Mouse (Mus musculus): ENCODE results near the gene Akap2. TPM values are rescaled to one million over a fixed set of nuclear protein-coding genes. Genes with fewer than 3 reads are reported as not detected.

The Akap2 gene
- total and polyA plus RNA-seq, 3 experiments, result 1.7 to 7.2 TPM; not detected in 1

- H3K4me3 ChIP-seq (ENCODE audit: control insufficient read depth in 1 of 2, insufficient read depth in 1 of 2, low read depth in 2 of 2, low read length in 2 of 2), result no peak overlapping the region
- TF ChIP-seq ZNF384 (IDR thresholded peaks at IDR 0.05; ENCODE audit: low read depth, low read length) (no peak), TAL1 (IDR thresholded peaks at IDR 0.05; ENCODE audit: low read length) (no peak), POLR2AphosphoS5 (IDR thresholded peaks at IDR 0.05; ENCODE audit: borderline replicate concordance, low read depth, low read length) (no peak), MAX (IDR thresholded peaks at IDR 0.05; ENCODE audit: low read length) (no peak), ZKSCAN1 (IDR thresholded peaks at IDR 0.05; ENCODE audit: low read depth, low read length) (no peak), RCOR1 (IDR thresholded peaks at IDR 0.05; ENCODE audit: low read depth, low read length) (no peak), ZC3H11A (IDR thresholded peaks at IDR 0.05; ENCODE audit: low read depth, low read length) (no peak), HCFC1 (IDR thresholded peaks at IDR 0.05; ENCODE audit: low read depth, low read length) (no peak), BHLHE40 (IDR thresholded peaks at IDR 0.05; ENCODE audit: borderline replicate concordance, low read depth, low read length) (no peak)
Measured at GRCm38 (mm10) chr4:57704575-57704974, 12.9 kb upstream of the Akap2 start.

GRCm38 (mm10) chr4:57715849-57716248, 1.6 kb upstream of the Akap2 start:
- no peak for DNase-seq (ENCODE audit: low read depth, low spot score)
- Histone ChIP-seq H3K4me1 (ENCODE audit: control insufficient read depth in 1 of 2, insufficient read depth in 2 of 2, low read length in 2 of 2) (no peaks in the 10 kb centered on the region), H3K36me3 (ENCODE audit: control insufficient read depth in 1 of 2, insufficient read depth in 2 of 2, low read length in 2 of 2) (no peaks in the 10 kb centered on the region), H3K9ac (ENCODE audit: control insufficient read depth, low read depth, low read length, poor library complexity, severe bottlenecking) (no peak overlapping the region), H3K4me3 (ENCODE audit: control insufficient read depth in 1 of 2, insufficient read depth in 1 of 2, low read depth in 2 of 2, low read length in 2 of 2) (no peak overlapping the region), H3K27ac (ENCODE audit: control insufficient read depth, low read depth, low read length) (no peak overlapping the region), H3K27me3 (ENCODE audit: control insufficient read depth in 1 of 2, insufficient read depth in 2 of 2, low read length in 2 of 2) (no peaks in the 10 kb centered on the region; a peak in 1 of 4 replicates), H3K9me3 (replicated peaks; ENCODE audit: insufficient read depth, low read length) (no peaks in the 10 kb centered on the region), H3K79me2 (ENCODE audit: control insufficient read depth, insufficient read depth, low read length, poor library complexity) (no peaks in the 10 kb centered on the region)
- TF ChIP-seq POLR2A (IDR thresholded peaks at IDR 0.05; ENCODE audit: control insufficient read depth in 1 of 2, insufficient read depth in 1 of 2, low read depth in 1 of 2, low read length in 2 of 2, poor library complexity in 1 of 2) (no peak), ETS1 (IDR thresholded peaks at IDR 0.05; ENCODE audit: low read depth, low read length) (no peak), MAX (IDR thresholded peaks at IDR 0.05; ENCODE audit: low read length) (no peak), TCF12 (IDR thresholded peaks at IDR 0.05; ENCODE audit: low read depth, low read length) (no peak), CHD2 (IDR thresholded peaks at IDR 0.05; ENCODE audit: low read length) (no peak), RAD21 (IDR thresholded peaks at IDR 0.05; ENCODE audit: low read depth, low read length) (no peak)

More at GRCm38 (mm10) chr4:57704575-57704974, 12.9 kb upstream of the Akap2 start:
- Histone ChIP-seq H3K4me1 (ENCODE audit: control insufficient read depth in 1 of 2, insufficient read depth in 2 of 2, low read length in 2 of 2) (no peaks in the 10 kb centered on the region), H3K79me2 (ENCODE audit: control insufficient read depth, insufficient read depth, low read length, poor library complexity) (no peaks in the 10 kb centered on the region), H3K27me3 (ENCODE audit: control insufficient read depth in 1 of 2, insufficient read depth in 2 of 2, low read length in 2 of 2) (no peaks in the 10 kb centered on the region; a peak in 1 of 4 replicates), H3K36me3 (ENCODE audit: control insufficient read depth in 1 of 2, insufficient read depth in 2 of 2, low read length in 2 of 2) (no peaks in the 10 kb centered on the region), H3K27ac (ENCODE audit: control insufficient read depth, low read depth, low read length) (no peak overlapping the region), H3K9me3 (replicated peaks; ENCODE audit: insufficient read depth, low read length) (no peaks in the 10 kb centered on the region), H3K9ac (ENCODE audit: control insufficient read depth, low read depth, low read length, poor library complexity, severe bottlenecking) (no peak overlapping the region)
- DNase-seq (ENCODE audit: low read depth, low spot score), result no peak

- TF ChIP-seq NELFE (IDR thresholded peaks at IDR 0.05; ENCODE audit: low read depth, low read length) (no peak), MAZ (IDR thresholded peaks at IDR 0.05; ENCODE audit: low read depth, low read length) (no peak), ZKSCAN1 (IDR thresholded peaks at IDR 0.05; ENCODE audit: low read depth, low read length) (no peak), NRF1 (IDR thresholded peaks at IDR 0.05; ENCODE audit: insufficient read depth, low read depth, low read length, poor library complexity, severe bottlenecking) (no peak), TCF12 (IDR thresholded peaks at IDR 0.05; ENCODE audit: low read depth, low read length) (no peak), TAL1 (IDR thresholded peaks at IDR 0.05; ENCODE audit: low read length) (no peak), POLR2AphosphoS2 (IDR thresholded peaks at IDR 0.05; ENCODE audit: low read length) (no peak), MYB (IDR thresholded peaks at IDR 0.05; ENCODE audit: low read depth, low read length) (no peak), CTCF (IDR thresholded peaks at IDR 0.05 in 2 of 3, conservative IDR thresholded peaks at IDR 0.05 in 1 of 3; ENCODE audit: control insufficient read depth in 1 of 3, insufficient read depth in 1 of 3, low read depth in 2 of 3, low read length in 3 of 3, poor library complexity in 1 of 3, severe bottlenecking in 1 of 3) (no peak), ZNF384 (IDR thresholded peaks at IDR 0.05; ENCODE audit: low read depth, low read length) (no peak)
- Histone ChIP-seq H3K27ac (ENCODE audit: control insufficient read depth, low read depth, low read length) (no peak overlapping the region), H3K4me3 (ENCODE audit: control insufficient read depth in 1 of 2, insufficient read depth in 1 of 2, low read depth in 2 of 2, low read length in 2 of 2) (no peak overlapping the region), H3K9ac (ENCODE audit: control insufficient read depth, low read depth, low read length, poor library complexity, severe bottlenecking) (no peak overlapping the region), H3K4me1 (ENCODE audit: control insufficient read depth in 1 of 2, insufficient read depth in 2 of 2, low read length in 2 of 2) (no peaks in the 10 kb centered on the region), H3K9me3 (replicated peaks; ENCODE audit: insufficient read depth, low read length) (no peaks in the 10 kb centered on the region), H3K36me3 (ENCODE audit: control insufficient read depth in 1 of 2, insufficient read depth in 2 of 2, low read length in 2 of 2) (no peaks in the 10 kb centered on the region), H3K79me2 (ENCODE audit: control insufficient read depth, insufficient read depth, low read length, poor library complexity) (no peaks in the 10 kb centered on the region), H3K27me3 (ENCODE audit: control insufficient read depth in 1 of 2, insufficient read depth in 2 of 2, low read length in 2 of 2) (no peaks in the 10 kb centered on the region; a peak in 1 of 4 replicates)
- no peak for DNase-seq (ENCODE audit: low read depth, low spot score)
Measured at GRCm38 (mm10) chr4:57716735-57717134, 722 bp upstream of the Akap2 start.
